Comparison of ENCODE assay signal across 8 mouse cellular contexts in the genomic region with DNA sequence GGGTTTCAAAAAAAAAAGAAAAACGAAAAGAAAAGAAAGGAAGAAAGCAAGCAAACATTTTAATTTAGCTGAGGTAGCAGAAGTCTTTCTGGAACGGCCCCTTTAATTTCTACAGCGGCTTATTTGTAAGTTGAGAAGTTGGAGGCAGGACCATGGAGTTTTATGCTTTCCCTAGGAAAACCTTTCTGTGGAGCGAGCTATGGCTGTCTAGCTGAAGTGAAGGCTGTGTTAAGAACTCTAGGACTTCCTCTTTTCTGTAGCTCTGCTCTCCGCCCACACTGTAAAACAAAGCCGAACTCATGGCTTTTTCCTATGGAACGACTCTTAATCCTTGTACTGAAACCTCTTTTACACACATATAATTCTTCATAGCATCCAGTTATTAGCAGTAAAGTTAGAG. TPM values are rescaled to one million over a fixed set of nuclear protein-coding genes. Genes with fewer than 3 reads are reported as not detected.
DNase-seq lines count a peak whose midpoint lies in the region; ATAC-seq and TF ChIP-seq lines count a peak whose summit lies in the region.

No protein-coding gene starts in this region.

- 0 out of 2 replicates have a peak, but pooled peaks cover 6% of the 10 kb centered on the region for H3K36me3 ChIP-seq in heart, embryonic 13.5 days
- H3K36me3 ChIP-seq in hindbrain, postnatal 0 days (ENCODE audit: insufficient read depth, low read length): no peaks in the 10 kb centered on the region
- no peaks in the 10 kb centered on the region for H3K36me3 ChIP-seq in midbrain, embryonic 14.5 days (ENCODE audit: control insufficient read depth, insufficient read depth, low read length)

- no peak for TF ChIP-seq CTCF in hindbrain, postnatal 0 days (IDR thresholded peaks at IDR 0.05; ENCODE audit: low read depth)

- H3K27ac ChIP-seq in heart, embryonic 13.5 days (replicated peaks): peak overlapping the region; percentile 37
- peak overlapping the region; percentile 34 for H3K27ac ChIP-seq in brown adipose tissue, adult 24 weeks (replicated peaks; ENCODE audit: low read depth, low read length)
- no peak overlapping the region for H3K27ac ChIP-seq in hindbrain, postnatal 0 days
- H3K27ac ChIP-seq in midbrain, embryonic 14.5 days (replicated peaks; ENCODE audit: low read depth, low read length): no peak overlapping the region

- H3K4me1 ChIP-seq in heart, embryonic 13.5 days: peaks cover 24% of the 10 kb centered on the region
- 0 out of 2 replicates have a peak, but pooled peaks cover 3% of the 10 kb centered on the region for H3K4me1 ChIP-seq in brown adipose tissue, adult 24 weeks (ENCODE audit: control insufficient read depth, insufficient read depth, insufficient read length, low read length)
- H3K4me1 ChIP-seq in hindbrain, postnatal 0 days (ENCODE audit: insufficient read depth, low read length): no peaks in the 10 kb centered on the region; the same call in 1 of the 2 replicates
- peaks cover 18% of the 10 kb centered on the region for H3K4me1 ChIP-seq in midbrain, embryonic 14.5 days (ENCODE audit: control insufficient read depth, insufficient read depth, low read length)

- H3K4me2 ChIP-seq in heart, embryonic 13.5 days: peak overlapping the region; percentile 90
- peak overlapping the region; percentile 64 for H3K4me2 ChIP-seq in hindbrain, postnatal 0 days (ENCODE audit: low read depth, low read length)
- peak overlapping the region; percentile 62 for H3K4me2 ChIP-seq in midbrain, embryonic 14.5 days (ENCODE audit: low read length)

- no peak for ATAC-seq in heart, embryonic 13.5 days (ENCODE audit: extremely low read depth, insufficient number of reproducible peaks, low FRiP score, low TSS enrichment)
- no peak for ATAC-seq in hindbrain, postnatal 0 days
- ATAC-seq in midbrain, embryonic 14.5 days (ENCODE audit: low FRiP score, low TSS enrichment): no peak

- H3K4me3 ChIP-seq in heart, embryonic 13.5 days: peak overlapping the region; percentile 77
- H3K4me3 ChIP-seq in brown adipose tissue, adult 24 weeks (ENCODE audit: insufficient read depth, low read depth, low read length): peak overlapping the region; percentile 42; the same call in 1 of the 2 replicates
- H3K4me3 ChIP-seq in hindbrain, postnatal 0 days (ENCODE audit: low read length): peak overlapping the region; percentile 1; the same call in 1 of the 2 replicates
- no peak overlapping the region for H3K4me3 ChIP-seq in midbrain, embryonic 14.5 days (replicated peaks; ENCODE audit: low read depth, low read length)

- peak overlapping the region; percentile 55 for H3K9ac ChIP-seq in heart, embryonic 13.5 days
- H3K9ac ChIP-seq in hindbrain, postnatal 0 days (replicated peaks; ENCODE audit: low read length): no peak overlapping the region; the same call in 1 of the 2 replicates
- no peak overlapping the region for H3K9ac ChIP-seq in midbrain, embryonic 14.5 days (replicated peaks; ENCODE audit: low read length)

- 50% methylated on average over 7 of the region's 7 CpGs for WGBS in heart, embryonic 13.5 days
- WGBS in hindbrain, postnatal 0 days: 48% methylated on average over 7 of the region's 7 CpGs
- WGBS in midbrain, embryonic 14.5 days: 51% methylated on average over 7 of the region's 7 CpGs

- no peak for DNase-seq in heart, postnatal 4 days
- DNase-seq in hindbrain, postnatal 0 days (ENCODE audit: low spot score): no peak
- DNase-seq in midbrain, embryonic 14.5 days: no peak
- DNase-seq in layer of hippocampus, postnatal 36 days: no peak
- no peak for DNase-seq in urinary bladder, postnatal 4 days (ENCODE audit: low spot score in 2 of 2)
- no peak for DNase-seq in layer of hippocampus, postnatal 25 days (ENCODE audit: extremely low spot score in 1 of 2, low spot score in 1 of 2)

- H3K9me3 ChIP-seq in heart, embryonic 13.5 days: no peaks in the 10 kb centered on the region
- no peaks in the 10 kb centered on the region for H3K9me3 ChIP-seq in hindbrain, postnatal 0 days (ENCODE audit: low read length)
- no peaks in the 10 kb centered on the region for H3K9me3 ChIP-seq in midbrain, embryonic 14.5 days (ENCODE audit: control insufficient read depth, low read length)

- H3K27me3 ChIP-seq in heart, embryonic 13.5 days (replicated peaks): no peaks in the 10 kb centered on the region
- H3K27me3 ChIP-seq in hindbrain, postnatal 0 days (ENCODE audit: insufficient read depth, low read length): no peaks in the 10 kb centered on the region
- H3K27me3 ChIP-seq in midbrain, embryonic 14.5 days (ENCODE audit: control insufficient read depth, insufficient read depth, low read length): no peaks in the 10 kb centered on the region

RNA-seq across cellular contexts. Expression of gene Prcp, which starts 2.3 kb away (rescaled TPM):
- 20.3 and 20.6 TPM in 2 replicates for polyA plus RNA-seq in heart, embryonic 13.5 days (2015; fragmentation: Nextera tagmentation; extraction: Ambion mirVana)
- total RNA-seq in heart, postnatal 4 days (2021): 10 to 100 TPM; 51.6 to 52.0 TPM
- polyA plus RNA-seq in brown adipose tissue, adult 24 weeks (2012; ENCODE audit: insufficient read depth, insufficient read length, missing spikeins): 11.4 and 11.9 TPM in 2 replicates
- 19.2 and 23.2 TPM in 2 replicates for total RNA-seq in hindbrain, postnatal 0 days (2014; rRNA removed)
- polyA plus RNA-seq in hindbrain, postnatal 0 days (2015; fragmentation: Nextera tagmentation; extraction: Ambion mirVana): 13.3 and 14.3 TPM in 2 replicates
- 13.5 and 17.9 TPM in 2 replicates for polyA plus RNA-seq in midbrain, embryonic 14.5 days (2014; fragmentation: Nextera tagmentation; extraction: Ambion mirVana)
- total RNA-seq in layer of hippocampus, postnatal 36 days (2021): 1 to 10 TPM; 7.5 to 8.2 TPM
- 1 to 10 TPM; 7.3 to 9.8 TPM for total RNA-seq in layer of hippocampus, postnatal 25 days (2021)

RNA-seq across cellular contexts. Expression of gene Ddias, which starts 2.5 kb away (rescaled TPM):
- polyA plus RNA-seq in heart, embryonic 13.5 days (2015; fragmentation: Nextera tagmentation; extraction: Ambion mirVana): 8.7 and 9.0 TPM in 2 replicates
- total RNA-seq in heart, postnatal 4 days (2021): 1 to 10 TPM; 6.6 to 8.5 TPM
- not detected in 2 replicates for polyA plus RNA-seq in brown adipose tissue, adult 24 weeks (2012; ENCODE audit: insufficient read depth, insufficient read length, missing spikeins)
- total RNA-seq in hindbrain, postnatal 0 days (2014; rRNA removed): 1.4 and 1.8 TPM in 2 replicates
- polyA plus RNA-seq in hindbrain, postnatal 0 days (2015; fragmentation: Nextera tagmentation; extraction: Ambion mirVana): 3.5 and 3.8 TPM in 2 replicates
- 3.3 and 6.1 TPM in 2 replicates for polyA plus RNA-seq in midbrain, embryonic 14.5 days (2014; fragmentation: Nextera tagmentation; extraction: Ambion mirVana)
- under 1 TPM; 0.42 to 0.78 TPM for total RNA-seq in layer of hippocampus, postnatal 36 days (2021)
- total RNA-seq in layer of hippocampus, postnatal 25 days (2021): under 1 TPM; 0.57 to 0.73 TPM

Comparison
In these comparisons a context has a peak if more than half of its experiments do, and no peak if none do; other contexts are left out.
1. H3K27ac ChIP-seq: peak in heart, embryonic 13.5 days (single experiment) and brown adipose tissue, adult 24 weeks (single experiment); none in hindbrain, postnatal 0 days (single experiment) and midbrain, embryonic 14.5 days (single experiment).
2. Peak in every context shown above with its lines, with median percentiles within 50 percentile points of each other: H3K4me2 ChIP-seq.